Mouse (Mus musculus) myocyte (in vitro differentiated cells): ENCODE measurements around the gene Gm5114. TPM values are rescaled to one million over a fixed set of nuclear protein-coding genes. Genes with fewer than 3 reads are reported as not detected.

Experiments used
- H3K27me3 ChIP-seq: one replicate; pipeline ENCODE4 v1.6.1; 2011; ENCODE audit not compliant: control insufficient read depth, insufficient read depth, insufficient read length
- H3K36me3 ChIP-seq: one replicate; pipeline ENCODE4 v1.6.1; 2011; ENCODE audit not compliant: control insufficient read depth, insufficient read depth
- H3K4me2 ChIP-seq: one replicate; pipeline ENCODE4 v1.6.1; 2011; ENCODE audit warnings: low read depth, control low read depth
- H3K4me3 ChIP-seq: one replicate; pipeline ENCODE4 v1.5.1; 2011; ENCODE audit warnings: mild to moderate bottlenecking, control low read depth, moderate library complexity
- H3K79me2 ChIP-seq: one replicate; pipeline ENCODE4 v1.6.1; 2011; ENCODE audit not compliant: control insufficient read depth, insufficient read depth
- H3ac ChIP-seq: one replicate; pipeline ENCODE4 v1.6.1; 2011; ENCODE audit not compliant: control insufficient read depth, insufficient read length
- CEBPB ChIP-seq: IDR thresholded peaks from 2 replicates; pipeline ENCODE4 v1.6.1; 2011; ENCODE audit warnings: mild to moderate bottlenecking, moderate library complexity; ENCODE audit not compliant: poor library complexity, insufficient read depth, severe bottlenecking
- E2F4 ChIP-seq: IDR thresholded peaks from one replicate; pipeline ENCODE4 v1.6.1; 2011; ENCODE audit warnings: mild to moderate bottlenecking, control low read depth, moderate library complexity; ENCODE audit not compliant: insufficient read depth
- MYOD1 ChIP-seq, 3 experiments: IDR thresholded peaks; one replicate each; pipeline ENCODE4 v1.6.1; 2011; ENCODE audit warnings: control low read depth in 2 of 3, low read depth in 2 of 3, mild to moderate bottlenecking in 2 of 3, moderate library complexity in 1 of 3; ENCODE audit not compliant: insufficient read length in 2 of 3, control insufficient read depth in 1 of 3
- REST ChIP-seq: IDR thresholded peaks from one replicate; pipeline ENCODE4 v1.6.1; 2011; ENCODE audit warnings: mild to moderate bottlenecking, control low read depth, moderate library complexity; ENCODE audit not compliant: insufficient read depth, insufficient read length
- TCF3 ChIP-seq: IDR thresholded peaks from one replicate; pipeline ENCODE4 v1.6.1; 2011; ENCODE audit warnings: low read depth, control low read depth; ENCODE audit not compliant: insufficient read length
- USF1 ChIP-seq: IDR thresholded peaks from one replicate; pipeline ENCODE4 v1.6.1; 2011; ENCODE audit warnings: low read depth, mild to moderate bottlenecking, control low read depth, moderate library complexity
- polyA plus RNA-seq: library from polyadenylated mRNA; unstranded; fragments of >200 nt; fragmentation: generic; extraction: Trizol; gene quantifications from one replicate; pipeline ENCODE4 v1.2.1, GENCODE M21; 2012; ENCODE audit warnings: missing spikeins

Gene Gm5114
- polyA plus RNA-seq, 1 experiment: not detected

GRCm38 (mm10) chr7:39440362-39440761 is 27.4 kb upstream of the Gm5114 start:
- Histone ChIP-seq H3K27me3 (no peaks in the 10 kb centered on the region), H3K4me3 (no peak overlapping the region), H3K4me2 (no peak overlapping the region), H3K36me3 (no peaks in the 10 kb centered on the region), H3ac (no peak overlapping the region), H3K79me2 (no peaks in the 10 kb centered on the region)
- TF ChIP-seq TCF3 (no peak), REST (no peak), MYOD1 (IDR thresholded peaks at IDR 0.05; ENCODE audit: control insufficient read depth in 1 of 3, insufficient read length in 2 of 3, low read depth in 2 of 3) (no peak), CEBPB (no peak), E2F4 (no peak), USF1 (no peak)

Other genes with a start within 250 kb of the Gm5114 start
- 0.12 TPM for gene Zfp619, start 104.6 kb upstream of the Gm5114 start, polyA plus RNA-seq